Mouse (Mus musculus) spleen, adult 2 months (tissue): ENCODE data around the gene Enah.

Experiments
- CTCF ChIP-seq: fragments of 200-500 bp; IDR thresholded peaks from 2 replicates; pipeline ENCODE4 v1.5.1; 2011; ENCODE audit warnings: mild to moderate bottlenecking, inconsistent platforms; ENCODE audit not compliant: insufficient read depth, insufficient read length, insufficient replicate concordance; ENCODE audit errors: extremely low read depth
- POLR2A ChIP-seq: fragments of 200-500 bp; IDR thresholded peaks from 2 replicates; pipeline ENCODE4 v1.6.1; 2011; ENCODE audit warnings: low read depth, low read length, inconsistent platforms

DNA sequence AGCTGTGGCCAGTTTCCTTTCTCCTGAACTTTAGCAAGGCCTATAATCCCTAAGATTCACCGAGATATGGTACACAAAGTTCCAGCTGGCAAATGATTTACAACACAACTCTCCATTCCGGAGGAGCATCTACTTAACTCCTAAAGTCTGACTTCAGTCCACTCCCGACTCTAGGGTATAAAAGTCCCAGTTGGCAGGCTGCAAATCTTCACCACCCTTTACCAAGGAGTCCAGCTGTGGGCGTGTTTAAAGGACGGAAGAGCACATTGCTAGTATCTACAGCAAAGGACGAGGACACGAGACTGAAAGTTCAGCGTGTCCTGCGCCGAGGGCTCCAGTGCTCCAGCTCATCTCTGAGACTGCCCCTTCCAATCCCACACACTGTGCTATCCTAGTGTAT, 122.8 kb downstream of the Enah start:
- no peak for TF ChIP-seq CTCF
- TF ChIP-seq POLR2A, result no peak
